Mouse (Mus musculus) ES-E14 (cell line): ENCODE data around the gene Hils1.

Experiments used
- CHD2 ChIP-seq: IDR thresholded peaks from 2 replicates; pipeline ENCODE4 v1.6.1; 2014; ENCODE audit warnings: mild to moderate bottlenecking, low read depth, low read length, inconsistent platforms
- HCFC1 ChIP-seq: IDR thresholded peaks from 2 replicates; pipeline ENCODE4 v1.6.1; 2012; ENCODE audit warnings: low read length, inconsistent platforms, borderline replicate concordance; ENCODE audit not compliant: insufficient read depth
- MAFK ChIP-seq: IDR thresholded peaks from 2 replicates; pipeline ENCODE4 v1.6.1; 2014; ENCODE audit warnings: mild to moderate bottlenecking, low read depth, low read length, inconsistent platforms; ENCODE audit not compliant: insufficient read depth
- ZC3H11A ChIP-seq: IDR thresholded peaks from 2 replicates; pipeline ENCODE4 v1.6.1; 2012; ENCODE audit warnings: low read depth, mild to moderate bottlenecking, inconsistent platforms, low read length, borderline replicate concordance
- ZNF384 ChIP-seq: IDR thresholded peaks from 2 replicates; pipeline ENCODE4 v1.6.1; 2012; ENCODE audit warnings: low read depth, low read length, inconsistent platforms

DNA sequence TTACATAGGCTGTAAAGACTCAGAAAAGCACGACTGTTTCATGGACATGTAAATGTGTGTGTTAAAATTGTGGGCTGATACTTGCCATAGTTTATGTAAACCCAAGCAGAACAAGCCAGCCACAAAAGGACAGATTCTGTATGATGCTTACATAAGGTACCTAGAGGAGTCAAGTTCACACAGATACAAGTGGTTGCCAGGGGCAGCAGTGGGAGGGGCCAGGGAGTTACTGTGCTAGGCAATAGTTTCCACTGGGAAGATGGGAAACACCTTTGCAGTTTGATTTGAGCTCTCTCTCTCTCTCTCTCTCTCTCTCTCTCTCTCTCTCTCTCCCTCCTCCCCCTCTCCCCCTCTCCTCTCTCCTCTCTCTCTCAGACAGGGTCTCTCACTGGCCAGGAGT is 17.7 kb downstream of the Hils1 start:
- no peak for TF ChIP-seq MAFK
- no peak for TF ChIP-seq ZC3H11A
- no peak for TF ChIP-seq HCFC1
- no peak for TF ChIP-seq CHD2
- no peak for TF ChIP-seq ZNF384
